Comparison of ENCODE assay signal across 18 mouse cellular contexts in the genomic region with DNA sequence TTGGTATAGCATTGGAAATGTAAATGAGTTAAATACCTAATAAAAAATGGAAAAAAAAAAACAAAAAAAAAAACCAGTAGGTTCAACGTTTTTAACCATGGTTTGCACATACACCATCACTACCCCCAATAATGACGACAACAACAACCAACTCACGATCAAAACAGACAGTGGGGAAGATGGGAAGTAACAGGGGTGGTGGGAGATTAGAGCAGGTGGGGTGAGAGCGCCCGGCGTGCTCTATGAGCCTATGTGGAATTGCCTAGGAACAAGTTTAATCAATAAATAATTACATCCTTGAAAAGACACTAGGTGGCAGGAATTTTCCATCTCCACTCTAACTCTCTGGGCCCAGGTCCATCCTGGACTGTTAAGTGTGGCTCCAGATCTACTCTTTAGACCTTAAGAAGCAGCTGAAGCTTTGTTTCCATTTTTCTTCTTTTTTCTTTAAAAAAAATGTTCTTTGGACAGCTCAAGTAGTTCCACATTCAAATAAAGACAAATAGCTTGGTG.
DNase-seq lines count a peak whose midpoint lies in the region; ATAC-seq lines count a peak whose summit lies in the region.
"Had no signal": no experiment of that assay in that cellular context is flagged by ENCODE, and none has a peak within 500 bp of the region (broad histone marks: within the 10 kb centered on the region; RNA-seq: fewer than 3 reads in every experiment).

No protein-coding gene starts in this region.

- no peak overlapping the region for H3K27ac ChIP-seq in midbrain, embryonic 12.5 days (replicated peaks)
- H3K27ac ChIP-seq in midbrain, embryonic 16.5 days (ENCODE audit: low read length), result no peak overlapping the region
- H3K27ac ChIP-seq in embryonic facial prominence, embryonic 14.5 days (replicated peaks; ENCODE audit: low read depth, low read length), result no peak overlapping the region
- H3K27ac ChIP-seq in limb, embryonic 10.5 days, result no peak overlapping the region
- H3K27ac ChIP-seq: heart, embryonic 10.5 days; liver, embryonic 15.5 days; stomach, embryonic 15.5 days had no signal

- H3K4me1 ChIP-seq in midbrain, embryonic 12.5 days, result no peaks in the 10 kb centered on the region
- 0 out of 2 replicates have a peak, but pooled peaks cover 2% of the 10 kb centered on the region for H3K4me1 ChIP-seq in midbrain, embryonic 16.5 days (ENCODE audit: control insufficient read depth, insufficient read depth, low read length)
- H3K4me1 ChIP-seq in embryonic facial prominence, embryonic 14.5 days (ENCODE audit: control insufficient read depth, insufficient read depth, low read length), result no peaks in the 10 kb centered on the region
- no peaks in the 10 kb centered on the region for H3K4me1 ChIP-seq in limb, embryonic 10.5 days
- H3K4me1 ChIP-seq: heart, embryonic 10.5 days; liver, embryonic 15.5 days; stomach, embryonic 15.5 days had no signal

- no peak for DNase-seq in frontal cortex, postnatal 14 days (ENCODE audit: low spot score in 2 of 2)
- peak; percentile 4 for DNase-seq in embryonic facial prominence, embryonic 14.5 days (ENCODE audit: low spot score)
- no peak for DNase-seq in adrenal gland, adult 18-20 months (ENCODE audit: low spot score in 2 of 2)
- DNase-seq in limb, embryonic 10.5 days (ENCODE audit: low spot score), result no peak
- DNase-seq: adrenal gland, postnatal 10 days; cerebellum, adult 9-10 months; gastrocnemius, postnatal 36 days; heart, postnatal 10 days; kidney, adult 9 months; kidney, postnatal 36 days; right cerebral cortex, adult 18-20 months had no signal

- no peak overlapping the region for H3K4me2 ChIP-seq in midbrain, embryonic 12.5 days (replicated peaks)
- H3K4me2 ChIP-seq in midbrain, embryonic 16.5 days (ENCODE audit: low read length), result no peak overlapping the region
- H3K4me2 ChIP-seq in embryonic facial prominence, embryonic 14.5 days (ENCODE audit: low read depth, low read length), result no peak overlapping the region
- H3K4me2 ChIP-seq: liver, embryonic 15.5 days; stomach, embryonic 15.5 days had no signal

- 80% methylated on average over 6 of the region's 6 CpGs for WGBS in midbrain, embryonic 12.5 days
- 77% methylated on average over 6 of the region's 6 CpGs for WGBS in midbrain, embryonic 16.5 days
- WGBS in embryonic facial prominence, embryonic 14.5 days, result 82% methylated on average over 6 of the region's 6 CpGs
- 84% methylated on average over 6 of the region's 6 CpGs for WGBS in limb, embryonic 10.5 days

- no peak overlapping the region for H3K4me3 ChIP-seq in midbrain, embryonic 12.5 days
- no peak overlapping the region for H3K4me3 ChIP-seq in midbrain, embryonic 16.5 days (ENCODE audit: low read depth, low read length)
- no peak overlapping the region for H3K4me3 ChIP-seq in embryonic facial prominence, embryonic 14.5 days (ENCODE audit: low read depth, low read length)
- H3K4me3 ChIP-seq in limb, embryonic 10.5 days, result no peak overlapping the region
- H3K4me3 ChIP-seq: heart, embryonic 10.5 days; liver, embryonic 15.5 days; stomach, embryonic 15.5 days had no signal

- no peaks in the 10 kb centered on the region for H3K36me3 ChIP-seq in midbrain, embryonic 12.5 days
- no peaks in the 10 kb centered on the region for H3K36me3 ChIP-seq in midbrain, embryonic 16.5 days (ENCODE audit: control insufficient read depth, insufficient read depth, low read length)
- no peaks in the 10 kb centered on the region for H3K36me3 ChIP-seq in embryonic facial prominence, embryonic 14.5 days (ENCODE audit: control insufficient read depth, insufficient read depth, low read length)
- no peaks in the 10 kb centered on the region for H3K36me3 ChIP-seq in limb, embryonic 10.5 days
- H3K36me3 ChIP-seq: heart, embryonic 10.5 days; liver, embryonic 15.5 days; stomach, embryonic 15.5 days had no signal

- no peaks in the 10 kb centered on the region for H3K9me3 ChIP-seq in midbrain, embryonic 12.5 days
- H3K9me3 ChIP-seq in midbrain, embryonic 16.5 days (replicated peaks; ENCODE audit: control insufficient read depth, low read length, poor library complexity, severe bottlenecking), result no peaks in the 10 kb centered on the region
- H3K9me3 ChIP-seq in embryonic facial prominence, embryonic 14.5 days (ENCODE audit: control insufficient read depth, low read length), result no peaks in the 10 kb centered on the region
- H3K9me3 ChIP-seq in limb, embryonic 10.5 days (replicated peaks), result no peaks in the 10 kb centered on the region
- H3K9me3 ChIP-seq: heart, embryonic 10.5 days; liver, embryonic 15.5 days; stomach, embryonic 15.5 days had no signal

- no peak overlapping the region for H3K9ac ChIP-seq in midbrain, embryonic 12.5 days (replicated peaks)
- no peak overlapping the region for H3K9ac ChIP-seq in midbrain, embryonic 16.5 days (ENCODE audit: low read depth, low read length)
- no peak overlapping the region for H3K9ac ChIP-seq in embryonic facial prominence, embryonic 14.5 days (ENCODE audit: low read depth, low read length)
- H3K9ac ChIP-seq: liver, embryonic 15.5 days; stomach, embryonic 15.5 days had no signal

- H3K27me3 ChIP-seq in midbrain, embryonic 12.5 days, result no peaks in the 10 kb centered on the region
- no peaks in the 10 kb centered on the region for H3K27me3 ChIP-seq in midbrain, embryonic 16.5 days (ENCODE audit: control insufficient read depth, insufficient read depth, low read depth, low read length)
- H3K27me3 ChIP-seq in embryonic facial prominence, embryonic 14.5 days (replicated peaks; ENCODE audit: control insufficient read depth, insufficient read depth, low read length), result no peaks in the 10 kb centered on the region
- no peaks in the 10 kb centered on the region for H3K27me3 ChIP-seq in limb, embryonic 10.5 days (ENCODE audit: low read depth, poor library complexity, severe bottlenecking)
- H3K27me3 ChIP-seq: liver, embryonic 15.5 days; stomach, embryonic 15.5 days had no signal

- peak; percentile 41; the same call in 1 of the 2 replicates for ATAC-seq in frontal cortex, adult (ENCODE audit: low TSS enrichment)
- ATAC-seq in midbrain, embryonic 12.5 days (ENCODE audit: low FRiP score, low read depth), result peak; percentile 38; the same call in 1 of the 2 replicates
- ATAC-seq in midbrain, embryonic 16.5 days, result no peak
- ATAC-seq in embryonic facial prominence, embryonic 14.5 days (ENCODE audit: low read depth), result no peak
- ATAC-seq: CD4-positive, CD25-positive, alpha-beta regulatory T cell, adult 4 months had no signal

Comparison
In these comparisons a context has a peak if more than half of its experiments do, and no peak if none do; other contexts are left out.
1. ATAC-seq: peak in frontal cortex, adult (single experiment) and midbrain, embryonic 12.5 days (single experiment); none in midbrain, embryonic 16.5 days (single experiment) and embryonic facial prominence, embryonic 14.5 days (single experiment).